ENCODE assay signal across 16 mouse cellular contexts in the genomic region with DNA sequence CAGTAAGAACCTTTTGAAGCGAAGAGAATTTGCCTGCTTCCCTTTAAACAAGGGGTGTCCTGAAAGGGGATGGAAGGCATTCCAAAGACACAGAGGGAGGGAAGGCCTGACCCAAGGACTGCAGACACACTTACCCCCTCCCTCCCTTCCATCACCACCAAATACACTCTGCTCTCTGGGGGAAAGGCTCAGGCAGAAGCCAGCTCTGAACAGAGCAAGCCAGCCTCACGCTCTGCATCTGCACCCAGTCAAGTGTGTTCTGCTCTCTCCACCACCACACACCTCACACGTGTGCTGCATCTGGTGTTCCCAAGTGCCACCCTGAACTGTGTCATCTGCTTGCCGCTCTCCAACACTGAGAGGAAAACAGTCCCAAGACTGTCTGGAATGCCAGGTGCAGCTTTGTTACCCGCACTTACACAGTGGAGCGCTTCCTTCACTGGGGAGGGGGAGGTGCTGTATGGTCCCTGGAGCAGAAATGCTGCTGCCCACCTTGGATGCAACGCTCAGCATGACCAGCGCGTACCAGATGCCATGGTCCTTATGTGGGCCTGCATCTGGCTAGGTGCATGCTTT. TPM values are rescaled to one million over a fixed set of nuclear protein-coding genes. Genes with fewer than 3 reads are reported as not detected.
DNase-seq lines count a peak whose midpoint lies in the region; ATAC-seq lines count a peak whose summit lies in the region.
"Had no signal": no experiment of that assay in that cellular context is flagged by ENCODE, and none has a peak within 500 bp of the region (broad histone marks: within the 10 kb centered on the region; RNA-seq: fewer than 3 reads in every experiment).

No protein-coding gene starts in this region.

- DNase-seq in heart, adult 11 months: peak; percentile 88
- DNase-seq in heart, adult 18-20 months: no peak
- peak; percentile 68 for DNase-seq in thymus, postnatal 25 days
- DNase-seq in cerebellum, adult 9-11 months: no peak
- DNase-seq: adrenal gland, postnatal 36 days; cerebellum, adult 2 months; heart, postnatal 4 days; kidney, adult 8-10 months had no signal

- H3K4me1 ChIP-seq in midbrain, embryonic 13.5 days (replicated peaks): peaks cover 94% of the 10 kb centered on the region
- H3K4me1 ChIP-seq in midbrain, embryonic 16.5 days (ENCODE audit: control insufficient read depth, insufficient read depth, low read length): peaks cover 53% of the 10 kb centered on the region
- H3K4me1 ChIP-seq in hindbrain, embryonic 13.5 days (replicated peaks): peaks cover 95% of the 10 kb centered on the region

- no peaks in the 10 kb centered on the region for H3K9me3 ChIP-seq in midbrain, embryonic 13.5 days
- no peaks in the 10 kb centered on the region for H3K9me3 ChIP-seq in midbrain, embryonic 16.5 days (replicated peaks; ENCODE audit: control insufficient read depth, low read length, poor library complexity, severe bottlenecking)
- no peaks in the 10 kb centered on the region for H3K9me3 ChIP-seq in hindbrain, embryonic 13.5 days
- H3K9me3 ChIP-seq: embryonic facial prominence, embryonic 15.5 days; limb, embryonic 15.5 days had no signal

- H3K4me2 ChIP-seq in midbrain, embryonic 13.5 days (replicated peaks): no peak overlapping the region
- H3K4me2 ChIP-seq in midbrain, embryonic 16.5 days (ENCODE audit: low read length): no peak overlapping the region
- no peak overlapping the region for H3K4me2 ChIP-seq in hindbrain, embryonic 13.5 days
- H3K4me2 ChIP-seq: embryonic facial prominence, embryonic 15.5 days; limb, embryonic 15.5 days had no signal

- peaks cover 10% of the 10 kb centered on the region for H3K36me3 ChIP-seq in midbrain, embryonic 13.5 days
- peaks cover 2% of the 10 kb centered on the region; the same call in 1 of the 2 replicates for H3K36me3 ChIP-seq in midbrain, embryonic 16.5 days (ENCODE audit: control insufficient read depth, insufficient read depth, low read length)
- H3K36me3 ChIP-seq in hindbrain, embryonic 13.5 days: peaks cover 10% of the 10 kb centered on the region

- 79% methylated on average over 9 of the region's 9 CpGs for WGBS in midbrain, embryonic 13.5 days
- 69% methylated on average over 9 of the region's 9 CpGs for WGBS in midbrain, embryonic 16.5 days
- WGBS in hindbrain, embryonic 13.5 days: 67% methylated on average over 9 of the region's 9 CpGs

- ATAC-seq in midbrain, embryonic 13.5 days: no peak
- no peak for ATAC-seq in midbrain, embryonic 16.5 days
- no peak for ATAC-seq in hindbrain, embryonic 13.5 days (ENCODE audit: low FRiP score)
- ATAC-seq in megakaryocyte progenitor cell, adult 5-6 weeks (replicated peaks; ENCODE audit: poor library complexity): no peak
- ATAC-seq: lung, postnatal 0 days had no signal

- H3K27me3 ChIP-seq in midbrain, embryonic 13.5 days: no peaks in the 10 kb centered on the region
- no peaks in the 10 kb centered on the region for H3K27me3 ChIP-seq in midbrain, embryonic 16.5 days (ENCODE audit: control insufficient read depth, insufficient read depth, low read depth, low read length)
- H3K27me3 ChIP-seq in hindbrain, embryonic 13.5 days: no peaks in the 10 kb centered on the region
- H3K27me3 ChIP-seq: embryonic facial prominence, embryonic 15.5 days; limb, embryonic 15.5 days had no signal

- no peak overlapping the region for H3K9ac ChIP-seq in midbrain, embryonic 13.5 days (replicated peaks)
- no peak overlapping the region for H3K9ac ChIP-seq in midbrain, embryonic 16.5 days (ENCODE audit: low read depth, low read length)
- peak overlapping the region; percentile 55 for H3K9ac ChIP-seq in hindbrain, embryonic 13.5 days
- H3K9ac ChIP-seq: embryonic facial prominence, embryonic 15.5 days; limb, embryonic 15.5 days had no signal

- H3K27ac ChIP-seq in midbrain, embryonic 13.5 days: peak overlapping the region; percentile 54; the same call in 1 of the 2 replicates
- H3K27ac ChIP-seq in midbrain, embryonic 16.5 days (ENCODE audit: low read length): no peak overlapping the region
- H3K27ac ChIP-seq in hindbrain, embryonic 13.5 days: peak overlapping the region; percentile 74
- H3K27ac ChIP-seq: embryonic facial prominence, embryonic 15.5 days; limb, embryonic 15.5 days had no signal

- no peak overlapping the region for H3K4me3 ChIP-seq in midbrain, embryonic 13.5 days (replicated peaks)
- no peak overlapping the region for H3K4me3 ChIP-seq in midbrain, embryonic 16.5 days (ENCODE audit: low read depth, low read length)
- no peak overlapping the region for H3K4me3 ChIP-seq in hindbrain, embryonic 13.5 days
- H3K4me3 ChIP-seq: embryonic facial prominence, embryonic 15.5 days; gastrocnemius, adult 2 months; limb, embryonic 15.5 days had no signal

RNA-seq across cellular contexts. Expression of a gene that starts 53.9 kb away (rescaled TPM):
- 100 to 1,000 TPM; 183 to 211 TPM for total RNA-seq in heart, adult 18-20 months (2021)
- polyA plus RNA-seq in midbrain, embryonic 13.5 days (2015; fragmentation: Nextera tagmentation; extraction: Ambion mirVana): 2.9 TPM in 2 replicates
- 6.8 and 23.7 TPM in 2 replicates for polyA plus RNA-seq in midbrain, embryonic 16.5 days (2015; fragmentation: Nextera tagmentation; extraction: Ambion mirVana)
- polyA plus RNA-seq in hindbrain, embryonic 13.5 days (2015; fragmentation: Nextera tagmentation; extraction: Ambion mirVana): 1.6 and 2.0 TPM in 2 replicates
- total RNA-seq in megakaryocyte progenitor cell, adult 5-6 weeks (2015): 0.25 and 0.42 TPM in 2 replicates
- not detected in 2 replicates for total RNA-seq in megakaryocyte progenitor cell, adult 5-6 weeks (2017)

Comparison
In these comparisons a context has a peak if more than half of its experiments do, and no peak if none do; other contexts are left out.
1. DNase-seq: peak in heart, adult 11 months (single experiment) and thymus, postnatal 25 days (single experiment); none in heart, adult 18-20 months (0 of 2) and cerebellum, adult 9-11 months (single experiment).